Mouse (Mus musculus) embryo, embryonic 9.5 days (tissue): ENCODE data around the gene March1.

Experiments used
- DNase-seq: peaks from one replicate; pipeline ENCODE4 v3.0.0-alpha.2; 2017; ENCODE audit errors: extremely low spot score

March1 gene

GRCm38 (mm10) chr8:65617871-65618751, at the start of gene March1:
Gene March1, plus strand, starts transcription at chr8:65617900.
- peak; percentile 10 for DNase-seq

- no peak for DNase-seq
Observed at GRCm38 (mm10) chr8:65586909-65587308, 30.8 kb upstream of the March1 start.

GRCm38 (mm10) chr8:65603241-65603640, 14.5 kb upstream of the March1 start:
- no peak for DNase-seq

DNA sequence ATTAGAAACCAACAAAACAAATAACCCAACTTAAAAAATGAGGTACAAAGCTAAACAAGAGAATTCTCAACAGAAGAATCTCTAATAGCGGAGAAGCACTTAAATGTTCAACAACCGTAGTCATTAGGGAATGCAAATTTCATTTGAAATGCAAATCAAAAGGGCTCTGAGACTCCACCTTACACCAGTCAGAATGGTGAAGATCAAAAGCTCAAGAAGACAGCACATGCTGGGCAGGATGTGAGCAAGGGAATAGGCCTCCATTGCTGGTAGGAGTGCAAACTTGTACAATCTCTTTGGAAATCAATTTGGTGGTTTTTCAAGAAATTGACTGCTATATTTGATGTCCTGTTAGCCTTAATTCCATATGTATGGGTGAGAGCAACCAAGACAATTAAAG, 8.2 kb upstream of the March1 start:
- DNase-seq, result no peak

DNA sequence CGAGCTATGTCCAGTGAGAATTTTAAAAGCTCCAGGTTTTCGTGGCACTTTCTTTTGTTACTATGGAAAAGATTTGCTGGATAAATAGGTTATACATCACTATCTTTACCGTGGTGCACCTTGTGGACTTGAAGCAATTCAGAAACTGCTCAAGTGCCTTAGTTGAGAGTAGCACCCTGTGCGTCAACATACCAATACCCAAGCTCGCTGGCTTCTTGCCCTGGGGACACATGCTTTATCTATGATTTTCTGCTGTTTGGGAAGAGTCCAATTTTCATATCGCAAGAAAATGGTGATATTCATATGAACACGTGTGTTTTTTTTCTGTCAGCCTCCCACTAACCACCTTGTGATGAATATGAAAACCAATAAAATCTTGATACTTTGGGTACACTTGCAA, 1.3 kb downstream of the March1 start:
- DNase-seq, result no peak

GRCm38 (mm10) chr8:65644931-65645330, 27.2 kb downstream of the March1 start:
- no peak for DNase-seq

DNA sequence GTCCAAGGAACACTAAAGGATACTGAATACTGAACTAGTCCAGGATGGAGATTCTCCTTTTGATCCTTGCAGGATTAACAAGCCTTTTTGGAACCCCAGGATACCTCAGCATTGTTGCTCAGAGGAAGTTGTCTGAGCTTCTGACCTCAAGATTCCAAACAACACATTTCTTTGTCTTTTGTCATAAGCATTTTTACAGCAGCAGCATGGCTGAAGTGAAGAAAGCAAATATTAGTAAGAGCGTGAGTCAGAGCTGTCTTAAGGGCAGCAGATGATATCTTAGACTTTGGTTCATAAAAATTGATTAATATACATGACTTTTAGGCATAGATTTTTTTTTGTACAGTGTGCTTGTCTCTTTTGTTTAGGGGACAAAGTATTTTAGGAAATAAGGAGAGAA, 27.8 kb downstream of the March1 start:
- DNase-seq, result no peak

DNA sequence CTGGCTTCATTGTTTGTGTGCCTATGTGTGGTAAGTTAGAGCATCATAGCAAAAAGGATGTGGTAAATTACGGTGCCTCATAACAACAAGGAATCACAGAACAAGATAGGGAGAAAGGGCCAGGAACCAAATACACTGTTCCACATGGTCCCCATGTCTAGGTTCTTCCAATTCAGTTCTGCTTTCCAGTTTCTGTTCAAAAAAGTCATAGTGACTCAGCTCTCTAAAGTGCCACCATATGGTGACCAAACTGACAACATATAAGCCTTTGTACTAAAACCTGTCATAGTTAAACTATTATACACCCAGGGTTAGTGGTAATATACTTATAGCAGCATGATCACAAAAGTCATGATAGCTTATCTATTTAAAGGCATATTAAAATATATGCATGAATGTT, 28.2 kb downstream of the March1 start:
- no peak for DNase-seq

DNA sequence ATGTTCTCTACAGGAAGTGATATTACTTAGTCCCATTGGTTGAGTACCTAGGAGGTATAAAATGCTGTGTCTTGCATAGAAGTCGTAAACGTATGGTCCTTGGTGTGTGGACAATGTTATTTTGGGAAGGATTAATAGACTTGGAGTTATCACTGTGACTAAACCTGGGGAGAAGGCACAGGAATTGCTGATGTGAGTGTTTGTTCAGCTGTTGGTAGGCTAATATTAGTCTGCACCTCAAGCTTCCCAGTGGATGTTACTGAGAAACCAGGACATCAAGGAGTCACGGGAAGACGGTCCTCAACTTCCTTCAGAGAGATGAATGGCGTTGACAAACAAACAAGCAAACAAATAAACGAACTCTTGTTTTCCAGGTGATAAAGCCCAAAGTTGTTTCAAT, 38.2 kb downstream of the March1 start:
- no peak for DNase-seq

DNA sequence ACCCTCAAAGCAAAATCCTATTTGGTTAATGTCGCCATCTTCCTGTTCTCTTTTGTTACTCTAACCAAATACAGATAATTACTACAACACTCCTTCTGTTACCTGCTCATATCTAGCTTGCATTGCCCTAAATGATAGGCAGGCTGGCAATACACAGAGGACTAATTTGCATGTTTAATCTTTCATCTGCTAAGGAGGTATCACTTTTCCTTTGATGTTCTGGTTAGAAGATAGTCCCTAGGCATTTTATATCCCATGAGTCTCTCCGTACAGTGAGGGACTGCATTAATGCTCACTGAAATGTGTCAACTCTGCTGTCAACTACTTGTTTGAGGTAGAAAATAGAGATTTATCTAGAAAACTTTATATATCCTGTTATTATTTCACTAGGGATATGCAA, 44.2 kb downstream of the March1 start:
- no peak for DNase-seq

DNA sequence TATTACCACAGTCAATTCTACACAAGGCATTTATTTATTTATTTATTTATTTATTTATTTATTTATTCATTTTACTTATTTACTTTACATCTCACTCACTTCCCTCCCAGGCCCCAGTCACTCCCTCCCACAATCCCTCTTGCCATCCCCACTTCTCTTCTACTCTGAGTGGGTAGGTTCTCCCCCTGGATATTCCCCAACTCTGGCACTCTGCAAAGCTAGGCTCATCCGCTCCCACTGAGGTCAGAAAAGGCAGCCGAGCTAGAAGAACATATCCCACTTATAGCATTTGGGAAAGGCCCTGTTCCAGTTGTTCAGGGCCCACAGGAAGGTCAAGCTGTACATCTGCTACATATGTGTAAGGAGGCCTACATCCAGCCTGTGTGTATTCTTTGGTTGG, 48.1 kb downstream of the March1 start:
- DNase-seq, result no peak

GRCm38 (mm10) chr8:65743066-65743465, 125.4 kb downstream of the March1 start:
- DNase-seq, result no peak

DNA sequence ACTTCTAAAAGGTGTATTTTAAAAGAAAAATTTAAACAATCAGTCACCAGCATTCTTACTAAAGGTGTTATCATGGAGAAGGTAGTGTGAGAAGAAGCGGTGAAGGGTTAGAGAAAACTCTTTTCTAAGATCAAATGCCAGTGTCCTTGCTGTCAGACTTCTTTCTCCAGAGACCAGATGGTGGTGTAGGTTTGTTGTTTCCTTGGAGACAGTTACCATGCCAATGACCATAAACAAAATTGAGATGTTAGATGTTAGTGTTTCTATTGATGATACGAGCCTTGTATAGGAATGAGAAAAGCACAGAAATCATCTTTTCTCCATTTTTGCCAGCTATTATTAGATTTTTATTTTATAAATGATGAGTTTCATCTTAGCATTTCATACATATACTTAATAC, 158.1 kb downstream of the March1 start:
- DNase-seq, result no peak

GRCm38 (mm10) chr8:65781156-65781555, 163.5 kb downstream of the March1 start:
- DNase-seq, result no peak

DNA sequence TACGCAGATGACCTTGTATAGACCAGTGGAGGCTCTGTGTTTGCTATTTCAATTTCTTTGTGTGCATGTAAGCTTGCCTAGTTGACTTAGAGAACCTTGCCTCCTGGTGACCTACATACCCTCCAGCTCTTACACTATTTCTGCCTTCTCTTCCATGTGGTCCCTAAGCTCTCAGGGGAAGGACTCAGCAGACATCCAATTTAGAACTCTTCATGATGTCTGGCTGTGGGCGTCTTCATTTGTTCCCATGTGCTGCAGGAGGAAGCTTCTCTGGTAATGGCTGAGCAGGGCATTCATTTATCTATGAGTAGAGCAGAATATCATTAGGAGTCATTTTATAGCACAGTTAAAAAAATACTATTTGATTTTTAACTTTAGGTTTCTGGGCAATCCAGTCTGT, 195.3 kb downstream of the March1 start:
- DNase-seq, result no peak

DNA sequence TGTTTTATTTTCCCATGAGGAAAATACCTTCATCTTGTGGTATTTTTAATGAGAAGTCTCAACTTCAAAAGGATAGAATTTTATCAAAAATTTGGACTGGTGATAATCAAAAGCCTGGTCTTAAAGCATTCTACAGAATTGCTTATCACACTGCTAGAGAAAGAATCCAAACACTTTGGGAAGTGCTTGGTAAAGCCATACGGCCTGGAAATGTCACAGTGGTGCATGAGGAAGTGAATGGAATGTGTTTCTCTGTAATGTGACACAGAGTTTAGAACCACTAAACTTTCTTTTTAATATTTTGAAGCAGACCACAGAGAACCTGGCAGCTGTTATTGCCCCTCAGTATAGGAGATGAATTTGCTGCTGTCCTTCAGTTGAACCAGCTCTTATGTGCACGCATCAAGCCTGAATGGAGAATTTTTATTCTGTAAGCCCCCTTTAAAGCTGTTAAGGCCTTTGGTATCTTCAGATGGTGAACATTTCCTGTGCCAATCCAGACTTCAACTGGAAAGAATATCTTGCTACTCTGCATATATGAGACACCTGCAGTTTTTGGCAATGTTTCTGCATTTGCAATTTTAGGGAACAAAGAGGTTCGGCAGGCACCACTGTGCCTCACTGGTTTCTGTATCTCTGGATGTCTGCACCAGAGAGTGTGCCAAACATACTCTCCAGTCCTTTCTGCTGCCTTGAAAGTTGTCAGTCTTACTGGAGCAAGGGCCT, 304.8 kb downstream of the March1 start:
- DNase-seq, result no peak

- DNase-seq, result no peak
Observed at GRCm38 (mm10) chr8:65956948-65957347, 339.2 kb downstream of the March1 start.

- no peak for DNase-seq
Observed at GRCm38 (mm10) chr8:65957492-65957891, 339.8 kb downstream of the March1 start.

DNA sequence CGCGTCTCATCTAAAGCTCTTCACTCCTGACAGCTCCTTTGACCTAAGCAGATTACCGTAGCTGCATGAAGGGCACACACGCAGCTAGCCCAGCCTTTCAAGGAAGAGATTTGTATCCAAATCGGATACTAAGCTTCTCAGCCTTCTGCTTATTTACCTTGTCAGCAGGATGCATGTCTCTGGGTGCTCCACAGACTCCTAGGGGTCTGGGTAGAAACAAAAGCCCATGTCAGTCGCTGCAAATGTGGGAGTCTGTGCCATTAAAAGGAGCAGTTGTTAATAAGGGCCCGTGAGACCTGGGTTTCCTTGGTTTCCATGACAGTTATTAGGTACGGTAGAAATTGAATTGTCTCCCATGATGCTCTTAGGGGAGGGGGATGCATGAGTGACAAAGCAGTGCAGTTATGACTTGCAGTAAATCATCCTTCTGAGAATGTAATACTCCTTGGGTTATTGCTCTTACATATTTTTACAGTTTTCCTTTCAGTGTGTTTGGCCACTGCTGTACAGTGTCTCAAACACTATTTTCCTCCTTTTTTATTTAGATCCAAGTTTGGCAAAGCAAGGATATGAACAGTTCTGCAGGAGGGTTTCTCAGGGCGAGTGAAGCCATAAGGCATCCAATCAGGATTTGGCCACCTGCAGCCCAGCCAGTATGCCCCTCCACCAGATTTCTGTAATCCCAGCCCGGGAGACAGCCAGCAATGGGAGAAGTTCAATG, 349.0 kb downstream of the March1 start:
- DNase-seq, result peak; percentile 15

DNA sequence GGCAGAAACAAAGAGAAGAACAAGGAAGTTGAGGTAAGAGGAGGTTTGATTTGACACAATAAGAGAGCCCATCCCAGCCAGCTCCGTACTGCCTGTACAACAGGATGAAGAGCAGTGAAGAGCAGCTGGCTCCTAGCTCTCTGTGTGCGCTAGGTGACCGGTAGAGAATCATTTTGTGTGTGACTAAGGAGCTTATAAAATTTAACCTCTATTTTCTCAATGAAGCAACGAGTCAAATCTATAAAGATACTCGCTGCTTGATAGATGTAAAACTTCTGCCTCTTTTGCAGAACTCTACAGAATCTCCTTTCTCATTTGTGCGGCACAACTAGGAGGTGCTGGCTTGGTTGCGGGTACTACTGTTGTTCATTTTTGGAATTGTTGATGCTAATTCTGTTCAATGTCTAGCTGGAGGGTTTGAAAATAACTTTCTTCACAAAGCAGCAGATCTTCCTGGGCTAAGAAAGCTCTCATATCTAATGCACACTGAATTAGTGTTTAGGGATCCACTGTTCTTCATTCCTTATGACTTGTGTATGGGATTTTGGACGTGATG, 349.6 kb downstream of the March1 start:
- no peak for DNase-seq

- no peak for DNase-seq
Observed at GRCm38 (mm10) chr8:65976905-65977304, 359.2 kb downstream of the March1 start.

- DNase-seq, result no peak
Observed at GRCm38 (mm10) chr8:65982039-65982438, 364.3 kb downstream of the March1 start.
